17 mouse cellular contexts compared by ENCODE assay signal in the genomic region with DNA sequence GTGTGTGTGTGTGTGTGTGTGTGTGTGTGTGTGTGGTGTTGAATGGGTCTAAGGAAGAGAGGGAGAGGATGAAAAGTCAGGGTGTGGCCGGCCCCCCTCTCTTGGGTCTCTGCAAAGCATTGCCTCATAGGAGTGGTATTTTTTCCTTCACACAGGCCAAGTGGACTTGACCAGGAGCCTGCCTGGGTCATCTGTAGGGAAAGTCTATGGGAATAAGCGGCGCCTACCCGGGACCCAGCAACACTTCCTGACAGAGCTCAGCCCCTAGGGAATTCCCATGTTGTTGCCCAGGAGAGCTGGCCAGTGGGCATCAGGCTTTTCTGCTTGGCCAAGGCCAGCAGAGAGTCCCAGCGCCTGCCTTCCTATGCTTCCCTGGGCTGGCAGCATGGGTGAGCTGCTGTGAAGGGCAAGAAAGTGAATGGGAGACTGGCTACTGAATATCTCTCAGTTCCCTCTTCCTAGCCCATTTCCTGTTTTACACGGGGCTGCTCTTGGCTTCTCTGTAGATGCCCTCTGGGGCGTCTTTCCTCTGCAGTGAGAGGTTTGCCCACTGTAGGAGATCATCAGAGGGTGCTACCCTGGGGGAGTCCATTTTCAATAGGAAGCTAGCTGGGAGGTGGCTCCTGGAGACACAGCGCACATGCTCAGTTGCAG. TPM values are rescaled to one million over a fixed set of nuclear protein-coding genes. Genes with fewer than 3 reads are reported as not detected.
A peak's percentile ranks its signal among the peaks of the same experiment; 100 is the strongest.
DNase-seq lines count a peak whose midpoint lies in the region; ATAC-seq and TF ChIP-seq lines count a peak whose summit lies in the region.
"Had no signal": no experiment of that assay in that cellular context is flagged by ENCODE, and none has a peak within 500 bp of the region (broad histone marks: within the 10 kb centered on the region; RNA-seq: fewer than 3 reads in every experiment).

No protein-coding gene starts in this region.

- no peak overlapping the region for H3K4me3 ChIP-seq in CH12.LX (replicated peaks in 1 of 3; ENCODE audit: low read depth in 2 of 3, low read length in 2 of 3, poor library complexity in 1 of 3)
- H3K4me3 ChIP-seq in lung, embryonic 16.5 days (ENCODE audit: low read length) = no peak overlapping the region
- no peak overlapping the region for H3K4me3 ChIP-seq in myocyte
- no peak overlapping the region for H3K4me3 ChIP-seq in forebrain, embryonic 14.5 days (ENCODE audit: low read depth, low read length)
- H3K4me3 ChIP-seq: embryonic facial prominence, embryonic 15.5 days; forebrain, embryonic 12.5 days; liver, embryonic 13.5 days; neural tube, embryonic 15.5 days; stomach, embryonic 15.5 days had no signal

- in situ Hi-C loops in CH12.LX (cut with MboI; ENCODE audit: low pct_ligation_motif_present, low pct_unique_long_range_greater_than_20kb, low sequenced_read_pairs) = no loop called here

- no peak for TF ChIP-seq EP300 in CH12.LX (IDR thresholded peaks at IDR 0.05; ENCODE audit: low read length)

- ATAC-seq in lung, embryonic 16.5 days (ENCODE audit: low read depth) = peak; percentile 20; the same call in 1 of the 2 replicates
- no peak for ATAC-seq in forebrain, embryonic 14.5 days

- TF ChIP-seq RAD21 in CH12.LX (IDR thresholded peaks at IDR 0.05; ENCODE audit: low read depth, low read length) = no peak

- dilution Hi-C loops in CH12.LX (cut with MboI; ENCODE audit: extremely low pct_ligation_motif_present, extremely low pct_unique_long_range_greater_than_20kb, low sequenced_read_pairs) = no loop called here

- DNase-seq in heart, postnatal 10 days = peak; percentile 19 to 25
- DNase-seq in heart, postnatal 14 days = no peak
- peak; percentile 7 for DNase-seq in CH12.LX (ENCODE audit: extremely low read depth)
- no peak for DNase-seq in forebrain, embryonic 14.5 days (ENCODE audit: low spot score)
- DNase-seq in gastrocnemius, adult 8-10 months (ENCODE audit: low spot score in 2 of 2) = no peak
- DNase-seq: cerebellum, adult 11 months; kidney, adult 9 months; left cerebral cortex, postnatal 4 days; liver, embryonic 13.5 days; right cerebral cortex, postnatal 4 days; thymus, postnatal 14 days had no signal

- peaks cover 37% of the 10 kb centered on the region for H3K27me3 ChIP-seq in CH12.LX (replicated peaks)
- H3K27me3 ChIP-seq in lung, embryonic 16.5 days (ENCODE audit: control insufficient read depth, insufficient read depth, low read depth, low read length) = no peaks in the 10 kb centered on the region
- H3K27me3 ChIP-seq in myocyte (ENCODE audit: control insufficient read depth, insufficient read depth, insufficient read length) = no peaks in the 10 kb centered on the region
- H3K27me3 ChIP-seq in forebrain, embryonic 14.5 days (replicated peaks; ENCODE audit: control insufficient read depth, insufficient read depth, low read length) = no peaks in the 10 kb centered on the region
- H3K27me3 ChIP-seq: embryonic facial prominence, embryonic 15.5 days; forebrain, embryonic 12.5 days; liver, embryonic 13.5 days; neural tube, embryonic 15.5 days; stomach, embryonic 15.5 days had no signal

- peaks cover 0 to 6% of the 10 kb centered on the region in 2 experiments; a peak in 2 of 4 replicates for H3K4me1 ChIP-seq in CH12.LX (ENCODE audit: control insufficient read depth in 1 of 2, insufficient read depth in 2 of 2)
- H3K4me1 ChIP-seq in lung, embryonic 16.5 days (replicated peaks; ENCODE audit: control insufficient read depth, insufficient read depth, low read length) = peaks cover 5% of the 10 kb centered on the region
- no peaks in the 10 kb centered on the region for H3K4me1 ChIP-seq in forebrain, embryonic 14.5 days (ENCODE audit: control insufficient read depth, insufficient read depth, low read length)
- H3K4me1 ChIP-seq: embryonic facial prominence, embryonic 15.5 days; forebrain, embryonic 12.5 days; neural tube, embryonic 15.5 days; stomach, embryonic 15.5 days had no signal

- no peak overlapping the region for H3ac ChIP-seq in myocyte (ENCODE audit: control insufficient read depth, insufficient read length)

- H3K9ac ChIP-seq in CH12.LX (ENCODE audit: insufficient read depth, low read depth) = no peak overlapping the region
- H3K9ac ChIP-seq in lung, embryonic 16.5 days (ENCODE audit: low read length) = no peak overlapping the region; the same call in 1 of the 2 replicates
- no peak overlapping the region for H3K9ac ChIP-seq in forebrain, embryonic 14.5 days (ENCODE audit: low read length)
- H3K9ac ChIP-seq: embryonic facial prominence, embryonic 15.5 days; forebrain, embryonic 12.5 days; liver, embryonic 13.5 days; neural tube, embryonic 15.5 days; stomach, embryonic 15.5 days had no signal

- H3K36me3 ChIP-seq in CH12.LX (replicated peaks in 1 of 2; ENCODE audit: control insufficient read depth in 1 of 2, insufficient read depth in 1 of 2, low read length in 1 of 2) (no peaks in the 10 kb centered on the region), myocyte (ENCODE audit: control insufficient read depth, insufficient read depth) (no peaks in the 10 kb centered on the region)
- no peaks in the 10 kb centered on the region for H3K36me3 ChIP-seq in lung, embryonic 16.5 days (ENCODE audit: control insufficient read depth, insufficient read depth, low read length)
- H3K36me3 ChIP-seq in forebrain, embryonic 14.5 days (ENCODE audit: control insufficient read depth, insufficient read depth, low read length) = no peaks in the 10 kb centered on the region
- H3K36me3 ChIP-seq: embryonic facial prominence, embryonic 15.5 days; forebrain, embryonic 12.5 days; liver, embryonic 13.5 days; neural tube, embryonic 15.5 days; stomach, embryonic 15.5 days had no signal

- intact Hi-C loops in heart, postnatal 10 days (cut with DNase I) = no loop called here
- intact Hi-C loops in heart, postnatal 14 days (cut with DNase I) = no loop called here

- 54% methylated on average over 8 of the region's 8 CpGs for WGBS in lung, embryonic 16.5 days
- 81% methylated on average over 8 of the region's 8 CpGs for whole genome bisulfite sequencing in forebrain, embryonic 14.5 days

- TF ChIP-seq CTCF in CH12.LX (conservative IDR thresholded peaks at IDR 0.05 in 1 of 2, IDR thresholded peaks at IDR 0.05 in 1 of 2; ENCODE audit: low read depth in 2 of 2, low read length in 2 of 2) = no peak

- H3K9me3 ChIP-seq in CH12.LX (replicated peaks; ENCODE audit: low read length) = no peaks in the 10 kb centered on the region
- H3K9me3 ChIP-seq in lung, embryonic 16.5 days (ENCODE audit: control insufficient read depth, low read length) = no peaks in the 10 kb centered on the region
- no peaks in the 10 kb centered on the region for H3K9me3 ChIP-seq in forebrain, embryonic 14.5 days (replicated peaks; ENCODE audit: control insufficient read depth, low read length)
- H3K9me3 ChIP-seq: embryonic facial prominence, embryonic 15.5 days; liver, embryonic 13.5 days; neural tube, embryonic 15.5 days; stomach, embryonic 15.5 days had no signal

- TF ChIP-seq POLR2A in CH12.LX (IDR thresholded peaks at IDR 0.05; ENCODE audit: low read depth, low read length) = no peak
- no peak for TF ChIP-seq POLR2A in myocyte (IDR thresholded peaks at IDR 0.05; ENCODE audit: insufficient read length, low read depth)

- no peaks in the 10 kb centered on the region for H3K79me2 ChIP-seq in CH12.LX (replicated peaks; ENCODE audit: control insufficient read depth, extremely low read depth, insufficient read depth, poor library complexity, severe bottlenecking)
- no peaks in the 10 kb centered on the region for H3K79me2 ChIP-seq in myocyte (ENCODE audit: control insufficient read depth, insufficient read depth)

- no peak overlapping the region for H3K27ac ChIP-seq in CH12.LX (ENCODE audit: insufficient read depth, low read depth)
- peak overlapping the region; percentile 47; the same call in 1 of the 2 replicates for H3K27ac ChIP-seq in lung, embryonic 16.5 days (ENCODE audit: low read length)
- no peak overlapping the region for H3K27ac ChIP-seq in forebrain, embryonic 14.5 days (ENCODE audit: low read depth, low read length)
- H3K27ac ChIP-seq: embryonic facial prominence, embryonic 15.5 days; forebrain, embryonic 12.5 days; liver, embryonic 13.5 days; neural tube, embryonic 15.5 days; stomach, embryonic 15.5 days had no signal

- H3K4me2 ChIP-seq in CH12.LX (ENCODE audit: insufficient read depth, low read depth, poor library complexity, severe bottlenecking) = no peak overlapping the region
- H3K4me2 ChIP-seq in lung, embryonic 16.5 days (ENCODE audit: low read depth, low read length) = no peak overlapping the region
- H3K4me2 ChIP-seq in myocyte (ENCODE audit: low read depth) = peak overlapping the region; percentile 38
- H3K4me2 ChIP-seq in forebrain, embryonic 14.5 days (ENCODE audit: low read length) = no peak overlapping the region
- H3K4me2 ChIP-seq: embryonic facial prominence, embryonic 15.5 days; forebrain, embryonic 12.5 days; liver, embryonic 13.5 days; neural tube, embryonic 15.5 days; stomach, embryonic 15.5 days had no signal

TF ChIP-seq in CH12.LX, 34 proteins besides CTCF, POLR2A, EP300 and RAD21 (continues in another document):
- no peak for TF ChIP-seq KAT2A (IDR thresholded peaks at IDR 0.05; ENCODE audit: insufficient replicate concordance, low read length)
- TF ChIP-seq MAFK (IDR thresholded peaks at IDR 0.05; ENCODE audit: insufficient replicate concordance, low read length) = no peak
- no peak for TF ChIP-seq ZC3H11A (IDR thresholded peaks at IDR 0.05; ENCODE audit: low read depth, low read length)
- TF ChIP-seq SIN3A (IDR thresholded peaks at IDR 0.05; ENCODE audit: low read length) = no peak
- no peak for TF ChIP-seq IRF4 (IDR thresholded peaks at IDR 0.05; ENCODE audit: low read depth, low read length)
- no peak for TF ChIP-seq TBP (conservative IDR thresholded peaks at IDR 0.05; ENCODE audit: low read depth, low read length)

TF ChIP-seq in myocyte, 11 proteins besides CTCF, POLR2A, EP300 and RAD21 (continues in another document):
- TF ChIP-seq CEBPB (IDR thresholded peaks at IDR 0.05; ENCODE audit: insufficient read depth, poor library complexity, severe bottlenecking) = no peak
- TF ChIP-seq MYOG (IDR thresholded peaks at IDR 0.05; ENCODE audit: control insufficient read depth in 1 of 3, insufficient read depth in 1 of 3, insufficient read length in 2 of 3, low read depth in 2 of 3) = no peak
- no peak for TF ChIP-seq MYOD1 (IDR thresholded peaks at IDR 0.05; ENCODE audit: control insufficient read depth in 1 of 3, insufficient read length in 2 of 3, low read depth in 2 of 3)
- TF ChIP-seq USF1 (IDR thresholded peaks at IDR 0.05; ENCODE audit: low read depth) = no peak
- no peak for TF ChIP-seq TCF3 (IDR thresholded peaks at IDR 0.05; ENCODE audit: insufficient read length, low read depth)
- TF ChIP-seq E2F4 (IDR thresholded peaks at IDR 0.05; ENCODE audit: insufficient read depth) = no peak

RNA-seq across cellular contexts. Expression of a gene that starts 41.8 kb away (rescaled TPM):
- total RNA-seq in heart, postnatal 10 days (2021) = 100 to 1,000 TPM in 1 of 2 experiments, 10 to 100 TPM in 1; 89.8 to 102 TPM
- total RNA-seq in heart, postnatal 14 days (2021) = 10 to 100 TPM; 37.2 to 58.8 TPM
- 0.13 and 0.34 TPM in 2 replicates for total RNA-seq in CH12.LX (2012; rRNA removed)
- total RNA-seq in CH12.LX (2014; rRNA removed) = 0.08 TPM in 1 of 2 replicates, not detected in the other
- 0.11 and 0.16 TPM in 2 replicates for polyA plus RNA-seq in CH12.LX (2012; ENCODE audit: insufficient read length, low read depth)
- 92.5 and 122 TPM in 2 replicates for polyA plus RNA-seq in lung, embryonic 16.5 days (2015; fragmentation: Nextera tagmentation; extraction: Ambion mirVana)
- 36.6 TPM for polyA plus RNA-seq in myocyte (2012; fragmentation: generic; extraction: Trizol)
- polyA plus RNA-seq in forebrain, embryonic 14.5 days (2014; fragmentation: Nextera tagmentation; extraction: Ambion mirVana) = 60.8 and 70.3 TPM in 2 replicates
- total RNA-seq in gastrocnemius, adult 8-10 months (2022) = 1 to 10 TPM; 2.3 to 6.9 (median 4.0) TPM

Comparison
In these comparisons a context has a peak if more than half of its experiments do, and no peak if none do; other contexts are left out.
1. DNase-seq: peak in heart, postnatal 10 days (2 of 2) and CH12.LX (single experiment); none in heart, postnatal 14 days (0 of 2), forebrain, embryonic 14.5 days (single experiment) and gastrocnemius, adult 8-10 months (0 of 2).
2. RNA of a gene that starts 41.8 kb away (total RNA-seq): 89.8 to 102 TPM in heart, postnatal 10 days and 37.2 to 58.8 TPM in heart, postnatal 14 days; 2.3 to 6.9 TPM in gastrocnemius, adult 8-10 months and 0.08 to 0.34 TPM in CH12.LX; every median in the first group is over 4 times any median in the second.